Mouse (Mus musculus): ENCODE results near the gene Serpine1.
"Not testable (repeated sequence)": the region's sequence is repeated elsewhere in the genome, so short reads cannot be mapped to it uniquely, and the experiment has no call there.

The Serpine1 gene

GRCm38 (mm10) chr5:137072079-137072960, at the start of gene Serpine1:
Gene Serpine1 (minus strand): TSS chr5:137072268.
- DNase-seq: peak; percentile 83

- DNase-seq: no peak
Measured at GRCm38 (mm10) chr5:137121280-137121679, 49.2 kb upstream of the Serpine1 start.

- no peak for DNase-seq
Measured at GRCm38 (mm10) chr5:137118878-137119277, 46.8 kb upstream of the Serpine1 start.

- not testable (repeated sequence) for DNase-seq
Measured at GRCm38 (mm10) chr5:137117994-137118393, 45.9 kb upstream of the Serpine1 start.

- no peak for DNase-seq
Measured at GRCm38 (mm10) chr5:137116987-137117386, 44.9 kb upstream of the Serpine1 start.

- DNase-seq: peak; percentile 72
Measured at GRCm38 (mm10) chr5:137115866-137116847, 44.1 kb upstream of the Serpine1 start, which contains the start of gene Trim56. Gene Trim56 (minus strand): TSS chr5:137116209.

- no peak for DNase-seq
Measured at GRCm38 (mm10) chr5:137114891-137115561, 43.0 kb upstream of the Serpine1 start.

- DNase-seq: no peak
Measured at GRCm38 (mm10) chr5:137111542-137112408, 39.7 kb upstream of the Serpine1 start.

GRCm38 (mm10) chr5:137110863-137111262, 38.8 kb upstream of the Serpine1 start:
- no peak for DNase-seq

- no peak for DNase-seq
Measured at GRCm38 (mm10) chr5:137109941-137110593, 38.0 kb upstream of the Serpine1 start.

GRCm38 (mm10) chr5:137108111-137108510, 36.0 kb upstream of the Serpine1 start:
- no peak for DNase-seq

- DNase-seq: no peak
Measured at GRCm38 (mm10) chr5:137107670-137108069, 35.6 kb upstream of the Serpine1 start.

GRCm38 (mm10) chr5:137107024-137107423, 35.0 kb upstream of the Serpine1 start:
- peak; percentile 88 for DNase-seq

- DNase-seq: no peak
Measured at GRCm38 (mm10) chr5:137106434-137106833, 34.4 kb upstream of the Serpine1 start.

- no peak for DNase-seq
Measured at GRCm38 (mm10) chr5:137103969-137104368, 31.9 kb upstream of the Serpine1 start.

GRCm38 (mm10) chr5:137102575-137103522, 30.8 kb upstream of the Serpine1 start:
- DNase-seq: no peak

- no peak for DNase-seq
Measured at GRCm38 (mm10) chr5:137102078-137102477, 30.0 kb upstream of the Serpine1 start.

GRCm38 (mm10) chr5:137100660-137101059, 28.6 kb upstream of the Serpine1 start:
- DNase-seq: no peak

GRCm38 (mm10) chr5:137098418-137098817, 26.4 kb upstream of the Serpine1 start:
- DNase-seq: no peak

- DNase-seq: no peak
Measured at GRCm38 (mm10) chr5:137096037-137096436, 24.0 kb upstream of the Serpine1 start.
